Mouse (Mus musculus) ES-Bruce4 (cell line): ENCODE measurements at regions not wholly inside any gene's neighbourhood (a gene's known extent, or its start where the extent isn't known, plus 50 kb on each side); places are given as distances from the start of the nearest gene placed in this dataset.

Experiments used
- H3K27ac ChIP-seq: 2 replicates; pipeline ENCODE4 v1.5.1; 2012; ENCODE audit warnings: low read length, inconsistent platforms; ENCODE audit not compliant: insufficient read depth
- H3K27me3 ChIP-seq: 2 replicates; pipeline ENCODE4 v1.6.1; 2012; ENCODE audit warnings: mild to moderate bottlenecking, low read length, inconsistent platforms; ENCODE audit not compliant: control insufficient read depth, poor library complexity, insufficient read depth, severe bottlenecking
- H3K36me3 ChIP-seq: 2 replicates; pipeline ENCODE4 v1.6.1; 2012; ENCODE audit warnings: inconsistent platforms, mild to moderate bottlenecking, low read length, moderate library complexity; ENCODE audit not compliant: control insufficient read depth, poor library complexity, insufficient read depth, severe bottlenecking
- H3K4me1 ChIP-seq: one replicate; pipeline ENCODE4 v1.8.1; 2011; ENCODE audit warnings: low read length; ENCODE audit not compliant: control insufficient read depth, insufficient read depth
- H3K4me3 ChIP-seq: 2 replicates; pipeline ENCODE4 v1.5.1; 2011; ENCODE audit warnings: low read depth, mild to moderate bottlenecking, low read length
- H3K9ac ChIP-seq: 2 replicates; pipeline ENCODE4 v1.6.1; 2012; ENCODE audit warnings: low read depth, mild to moderate bottlenecking, inconsistent platforms; ENCODE audit not compliant: poor library complexity, severe bottlenecking
- H3K9me3 ChIP-seq: replicated peaks from 2 replicates; pipeline ENCODE4 v1.6.1; 2012; ENCODE audit warnings: mild to moderate bottlenecking, low read length, inconsistent platforms; ENCODE audit not compliant: control insufficient read depth, poor library complexity, insufficient read depth, severe bottlenecking
- CTCF ChIP-seq: IDR thresholded peaks from one replicate; pipeline ENCODE4 v1.8.1; 2011; ENCODE audit warnings: low read depth, low read length
- EP300 ChIP-seq: IDR thresholded peaks from 2 replicates; pipeline ENCODE4 v1.6.1; 2011; ENCODE audit warnings: low read depth, low read length; ENCODE audit not compliant: insufficient read depth
- POLR2A ChIP-seq: IDR thresholded peaks from one replicate; pipeline ENCODE4 v1.8.1; 2011; ENCODE audit warnings: low read length; ENCODE audit not compliant: insufficient read depth

GRCm38 (mm10) chr4:84065457-84066124 is 540.2 kb downstream of the Ccdc171 start:
- Histone ChIP-seq H3K4me3 (no peak overlapping the region), H3K27ac (no peak overlapping the region), H3K4me1 (no peaks in the 10 kb centered on the region), H3K9me3 (no peaks in the 10 kb centered on the region), H3K27me3 (no peaks in the 10 kb centered on the region), H3K36me3 (no peaks in the 10 kb centered on the region), H3K9ac (no peak overlapping the region)
- no peak for TF ChIP-seq POLR2A
- TF ChIP-seq EP300, result no peak
- no peak for TF ChIP-seq CTCF

GRCm38 (mm10) chr4:84067931-84068575 is 542.7 kb downstream of the Ccdc171 start:
- H3K27me3 ChIP-seq, result no peaks in the 10 kb centered on the region
- H3K4me3 ChIP-seq, result no peak overlapping the region
- H3K4me1 ChIP-seq, result no peaks in the 10 kb centered on the region
- H3K36me3 ChIP-seq, result no peaks in the 10 kb centered on the region
- no peak overlapping the region for H3K27ac ChIP-seq
- no peaks in the 10 kb centered on the region for H3K9me3 ChIP-seq
- TF ChIP-seq POLR2A (no peak), EP300 (no peak), CTCF (no peak)
- no peak overlapping the region for H3K9ac ChIP-seq

GRCm38 (mm10) chr4:84068947-84069663 is 543.8 kb downstream of the Ccdc171 start:
- Histone ChIP-seq H3K4me3 (no peak overlapping the region), H3K9ac (no peak overlapping the region), H3K27me3 (no peaks in the 10 kb centered on the region), H3K4me1 (no peaks in the 10 kb centered on the region), H3K27ac (no peak overlapping the region), H3K36me3 (no peaks in the 10 kb centered on the region), H3K9me3 (no peaks in the 10 kb centered on the region)
- TF ChIP-seq POLR2A (no peak), CTCF (no peak), EP300 (no peak)

GRCm38 (mm10) chr4:84069681-84070080 is 544.3 kb downstream of the Ccdc171 start:
- Histone ChIP-seq H3K27me3 (no peaks in the 10 kb centered on the region), H3K9me3 (no peaks in the 10 kb centered on the region)

GRCm38 (mm10) chr4:84070089-84070488 is 544.7 kb downstream of the Ccdc171 start:
- Histone ChIP-seq H3K4me1 (no peaks in the 10 kb centered on the region), H3K4me3 (peak overlapping the region; percentile 7; the same call in 1 of the 2 replicates), H3K36me3 (no peaks in the 10 kb centered on the region), H3K9me3 (no peaks in the 10 kb centered on the region), H3K27me3 (no peaks in the 10 kb centered on the region), H3K27ac (no peak overlapping the region), H3K9ac (no peak overlapping the region)
- no peak for TF ChIP-seq POLR2A
- no peak for TF ChIP-seq CTCF
- TF ChIP-seq EP300, result no peak

More at GRCm38 (mm10) chr4:84069681-84070080, 544.3 kb downstream of the Ccdc171 start:
- Histone ChIP-seq H3K4me1 (no peaks in the 10 kb centered on the region), H3K9ac (no peak overlapping the region), H3K36me3 (no peaks in the 10 kb centered on the region), H3K27ac (no peak overlapping the region), H3K4me3 (peak overlapping the region; percentile 7; the same call in 1 of the 2 replicates)
- TF ChIP-seq EP300, result no peak
- TF ChIP-seq CTCF, result no peak
- no peak for TF ChIP-seq POLR2A

- Histone ChIP-seq H3K36me3 (no peaks in the 10 kb centered on the region), H3K4me1 (no peaks in the 10 kb centered on the region), H3K4me3 (no peak overlapping the region), H3K9ac (no peak overlapping the region), H3K27me3 (no peaks in the 10 kb centered on the region), H3K9me3 (no peaks in the 10 kb centered on the region), H3K27ac (no peak overlapping the region)
- TF ChIP-seq POLR2A, result no peak
- no peak for TF ChIP-seq CTCF
- TF ChIP-seq EP300, result no peak
Observed at GRCm38 (mm10) chr4:84072096-84072495, 546.8 kb downstream of the Ccdc171 start.
